Mouse (Mus musculus) heart, embryonic 15.5 days (tissue): Measurements from ENCODE around the gene U2surp. TPM values are rescaled to one million over a fixed set of nuclear protein-coding genes. Genes with fewer than 3 reads are reported as not detected.
"Not testable (repeated sequence)": the region's sequence is repeated elsewhere in the genome, so short reads cannot be mapped to it uniquely, and the experiment has no call there.

ENCODE experiments used
- ATAC-seq: fragments of 200-750 bp; cut with Nextera tagmentation; replicated peaks from 2 replicates; pipeline ENCODE4 v1.8.0; 2017; ENCODE audit warnings: low read depth, moderate TSS enrichment; ENCODE audit not compliant: insufficient number of reproducible peaks, insufficient read depth, low FRiP score
- H3K27ac ChIP-seq: fragments of 300-500 bp; sonication (generic); 2 replicates; pipeline ENCODE4 v1.5.1; 2015; ENCODE audit warnings: mild to moderate bottlenecking, inconsistent platforms
- H3K27me3 ChIP-seq: fragments of 300-500 bp; sonication (generic); 2 replicates; pipeline ENCODE4 v1.6.1; 2015; ENCODE audit warnings: inconsistent platforms
- H3K36me3 ChIP-seq: fragments of 300-500 bp; sonication (generic); 2 replicates; pipeline ENCODE4 v1.6.1; 2015; ENCODE audit warnings: mild to moderate bottlenecking, inconsistent platforms
- H3K4me1 ChIP-seq: fragments of 300-500 bp; sonication (generic); replicated peaks from 2 replicates; pipeline ENCODE4 v1.6.1; 2015; ENCODE audit warnings: inconsistent platforms
- H3K4me2 ChIP-seq: fragments of 300-500 bp; sonication (generic); 2 replicates; pipeline ENCODE4 v1.6.1; 2015; ENCODE audit warnings: inconsistent platforms, mild to moderate bottlenecking, moderate library complexity
- H3K4me3 ChIP-seq: fragments of 300-500 bp; sonication (generic); 2 replicates; pipeline ENCODE4 v1.5.1; 2015; ENCODE audit warnings: mild to moderate bottlenecking, inconsistent platforms
- H3K9ac ChIP-seq: fragments of 300-500 bp; sonication (generic); 2 replicates; pipeline ENCODE4 v1.6.1; 2015; ENCODE audit warnings: mild to moderate bottlenecking, inconsistent platforms
- H3K9me3 ChIP-seq: fragments of 300-500 bp; sonication (generic); replicated peaks from 2 replicates; pipeline ENCODE4 v1.6.1; 2016; ENCODE audit warnings: inconsistent platforms
- WGBS: fragments of 180-500 bp; shearing (Covaris S2); methylation state at CpG from one replicate; pipeline ENCODE4 v1.1.7; 2015; ENCODE audit warnings: mixed read lengths; 5-methylcytosine and 5-hydroxymethylcytosine counted together
- polyA plus RNA-seq: library from polyadenylated mRNA; unstranded; fragments of >200 nt; fragmentation: Nextera tagmentation; extraction: Ambion mirVana; gene quantifications from 2 replicates; pipeline ENCODE4 v1.2.1, GENCODE M21; 2015

U2surp gene
- polyA plus RNA-seq, 1 experiment from 2014 or later: 92.3 TPM

DNA sequence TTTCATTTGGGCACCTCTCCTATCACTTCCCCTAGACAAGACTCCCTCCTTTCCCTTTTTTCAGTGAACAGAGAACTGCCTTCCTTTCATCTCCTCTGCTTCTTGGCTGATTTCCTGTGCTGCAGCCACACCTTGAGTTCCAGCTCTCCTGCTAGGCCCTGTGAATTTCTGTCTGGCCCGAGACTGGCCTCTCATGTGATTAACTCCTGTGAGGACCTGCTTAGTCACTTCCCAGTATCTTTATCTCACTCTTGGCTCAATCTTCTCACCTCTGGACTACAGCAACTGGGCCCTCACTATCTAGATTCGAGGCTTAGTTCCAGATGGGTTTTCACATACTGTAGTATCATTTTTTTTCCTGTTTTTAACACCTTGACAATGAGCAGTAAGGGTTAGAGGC, 15.9 kb upstream of the U2surp start:
- H3K9ac ChIP-seq: no peak overlapping the region
- H3K27ac ChIP-seq: no peak overlapping the region
- no peaks in the 10 kb centered on the region for H3K9me3 ChIP-seq
- WGBS: 20% methylated on average over 2 of the region's 2 CpGs
- H3K27me3 ChIP-seq: no peaks in the 10 kb centered on the region
- no peak for ATAC-seq
- H3K4me1 ChIP-seq: no peaks in the 10 kb centered on the region
- no peak overlapping the region for H3K4me3 ChIP-seq
- H3K36me3 ChIP-seq: no peaks in the 10 kb centered on the region
- H3K4me2 ChIP-seq: no peak overlapping the region

DNA sequence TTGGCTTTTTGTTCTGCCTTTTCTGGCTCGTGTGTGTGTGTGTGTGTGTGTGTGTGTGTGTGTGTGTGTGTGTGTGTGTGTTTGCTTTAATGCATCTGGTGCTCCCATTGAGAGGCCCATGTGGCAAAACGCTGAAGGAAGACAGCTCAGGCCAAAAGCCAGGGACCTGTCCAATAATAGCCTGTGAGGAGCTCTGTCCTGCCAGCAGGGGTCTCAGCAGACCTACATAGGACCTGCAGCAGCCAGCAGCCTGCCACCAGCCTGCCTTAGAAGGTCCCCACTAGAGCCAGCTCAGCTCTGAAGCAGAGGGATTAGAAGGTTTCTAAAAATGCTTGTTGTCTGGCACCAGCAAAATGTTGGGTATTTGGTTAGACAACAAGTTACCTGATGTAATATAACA, 14.2 kb upstream of the U2surp start:
- Histone ChIP-seq H3K27ac (no peak overlapping the region), H3K4me2 (no peak overlapping the region), H3K4me3 (no peak overlapping the region), H3K9ac (no peak overlapping the region), H3K36me3 (no peaks in the 10 kb centered on the region), H3K27me3 (no peaks in the 10 kb centered on the region), H3K4me1 (no peaks in the 10 kb centered on the region), H3K9me3 (no peaks in the 10 kb centered on the region)
- WGBS: 8% methylated on average over 2 of the region's 2 CpGs
- peak; percentile 66; the same call in 1 of the 2 replicates for ATAC-seq

- Histone ChIP-seq H3K9ac (no peak overlapping the region), H3K36me3 (no peaks in the 10 kb centered on the region), H3K4me1 (no peaks in the 10 kb centered on the region), H3K9me3 (no peaks in the 10 kb centered on the region), H3K4me3 (no peak overlapping the region), H3K4me2 (no peak overlapping the region), H3K27me3 (no peaks in the 10 kb centered on the region), H3K27ac (no peak overlapping the region)
- no peak for ATAC-seq
- 73% methylated on average over 6 of the region's 6 CpGs for WGBS
Observed at GRCm38 (mm10) chr9:95525376-95525775, 13.6 kb upstream of the U2surp start.

- Histone ChIP-seq H3K27ac (no peak overlapping the region), H3K9ac (no peak overlapping the region), H3K27me3 (no peaks in the 10 kb centered on the region), H3K36me3 (no peaks in the 10 kb centered on the region), H3K4me1 (no peaks in the 10 kb centered on the region), H3K4me3 (no peak overlapping the region), H3K9me3 (no peaks in the 10 kb centered on the region), H3K4me2 (no peak overlapping the region)
- no peak for ATAC-seq
- 83% methylated on average over 2 of the region's 2 CpGs for WGBS
Observed at GRCm38 (mm10) chr9:95522561-95522960, 10.8 kb upstream of the U2surp start.

DNA sequence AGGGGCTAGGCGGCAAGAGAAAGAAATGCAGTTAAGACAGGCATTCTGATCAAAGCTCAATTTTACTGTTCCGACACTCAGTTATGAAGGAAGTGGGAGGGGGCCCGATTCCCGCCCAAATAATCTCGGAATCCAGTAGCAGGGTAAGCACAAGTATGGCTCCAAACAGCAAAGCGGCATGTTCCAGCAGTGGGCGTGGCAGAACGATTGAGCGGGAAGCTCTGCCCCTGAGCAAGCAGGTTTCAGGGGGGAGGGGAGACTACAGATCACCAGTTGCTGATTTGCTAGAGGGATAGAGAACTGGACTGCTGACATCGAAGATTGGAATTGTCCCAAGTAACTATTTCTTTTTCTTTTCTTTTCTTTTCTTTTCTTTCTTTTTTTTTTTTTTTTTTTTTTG, 9.8 kb upstream of the U2surp start:
- Histone ChIP-seq H3K36me3 (no peaks in the 10 kb centered on the region), H3K9ac (no peak overlapping the region), H3K27ac (no peak overlapping the region), H3K4me1 (no peaks in the 10 kb centered on the region), H3K4me3 (no peak overlapping the region), H3K4me2 (no peak overlapping the region), H3K27me3 (no peaks in the 10 kb centered on the region), H3K9me3 (no peaks in the 10 kb centered on the region)
- 43% methylated on average over 10 of the region's 10 CpGs for WGBS
- ATAC-seq: no peak

GRCm38 (mm10) chr9:95521031-95521430, 9.2 kb upstream of the U2surp start:
- H3K27ac ChIP-seq: no peak overlapping the region
- no peaks in the 10 kb centered on the region for H3K4me1 ChIP-seq
- no peak overlapping the region for H3K9ac ChIP-seq
- H3K4me2 ChIP-seq: no peak overlapping the region
- WGBS: 80% methylated on average over 8 of the region's 8 CpGs
- H3K36me3 ChIP-seq: no peaks in the 10 kb centered on the region
- no peak overlapping the region for H3K4me3 ChIP-seq
- no peak for ATAC-seq
- no peaks in the 10 kb centered on the region for H3K27me3 ChIP-seq
- H3K9me3 ChIP-seq: no peaks in the 10 kb centered on the region

GRCm38 (mm10) chr9:95520563-95520962, 8.8 kb upstream of the U2surp start:
- Histone ChIP-seq H3K4me2 (no peak overlapping the region), H3K4me1 (no peaks in the 10 kb centered on the region), H3K9ac (no peak overlapping the region), H3K27me3 (no peaks in the 10 kb centered on the region), H3K9me3 (no peaks in the 10 kb centered on the region), H3K4me3 (no peak overlapping the region), H3K27ac (no peak overlapping the region), H3K36me3 (no peaks in the 10 kb centered on the region)
- no peak for ATAC-seq
- WGBS: 77% methylated on average over 5 of the region's 5 CpGs

GRCm38 (mm10) chr9:95514361-95514760, 2.6 kb upstream of the U2surp start:
- not testable (repeated sequence) for H3K9me3 ChIP-seq, H3K4me2 ChIP-seq, H3K36me3 ChIP-seq, H3K4me3 ChIP-seq, H3K27me3 ChIP-seq, H3K27ac ChIP-seq, H3K9ac ChIP-seq, ATAC-seq
- 78% methylated on average over 3 of the region's 3 CpGs for WGBS
- peaks cover 21% of the 10 kb centered on the region for H3K4me1 ChIP-seq

DNA sequence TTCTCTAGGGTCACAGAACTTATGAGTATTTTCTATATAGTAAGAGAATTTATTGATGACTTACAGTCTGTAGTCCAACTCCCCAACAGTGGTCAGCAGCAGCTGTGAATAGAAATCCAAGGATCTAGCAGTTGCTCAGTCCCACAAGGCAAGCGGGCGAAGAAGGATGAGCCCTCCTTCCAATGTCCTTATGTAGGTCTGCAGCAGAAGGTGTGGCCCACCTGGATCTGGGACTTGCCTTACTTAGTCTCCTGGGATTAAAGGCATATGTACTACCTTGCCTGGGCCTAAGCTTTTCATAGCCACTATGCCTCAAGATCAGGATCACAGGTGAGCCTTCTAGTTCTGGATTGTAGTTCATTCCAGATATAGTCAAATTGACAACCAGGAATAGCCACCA, 2.0 kb upstream of the U2surp start:
- Histone ChIP-seq H3K36me3 (no peaks in the 10 kb centered on the region), H3K4me2 (no peak overlapping the region), H3K27ac (no peak overlapping the region), H3K4me1 (peaks cover 21% of the 10 kb centered on the region), H3K9ac (no peak overlapping the region), H3K9me3 (no peaks in the 10 kb centered on the region), H3K27me3 (no peaks in the 10 kb centered on the region), H3K4me3 (no peak overlapping the region)
- ATAC-seq: no peak
- WGBS: 100% methylated on average over 2 of the region's 2 CpGs

DNA sequence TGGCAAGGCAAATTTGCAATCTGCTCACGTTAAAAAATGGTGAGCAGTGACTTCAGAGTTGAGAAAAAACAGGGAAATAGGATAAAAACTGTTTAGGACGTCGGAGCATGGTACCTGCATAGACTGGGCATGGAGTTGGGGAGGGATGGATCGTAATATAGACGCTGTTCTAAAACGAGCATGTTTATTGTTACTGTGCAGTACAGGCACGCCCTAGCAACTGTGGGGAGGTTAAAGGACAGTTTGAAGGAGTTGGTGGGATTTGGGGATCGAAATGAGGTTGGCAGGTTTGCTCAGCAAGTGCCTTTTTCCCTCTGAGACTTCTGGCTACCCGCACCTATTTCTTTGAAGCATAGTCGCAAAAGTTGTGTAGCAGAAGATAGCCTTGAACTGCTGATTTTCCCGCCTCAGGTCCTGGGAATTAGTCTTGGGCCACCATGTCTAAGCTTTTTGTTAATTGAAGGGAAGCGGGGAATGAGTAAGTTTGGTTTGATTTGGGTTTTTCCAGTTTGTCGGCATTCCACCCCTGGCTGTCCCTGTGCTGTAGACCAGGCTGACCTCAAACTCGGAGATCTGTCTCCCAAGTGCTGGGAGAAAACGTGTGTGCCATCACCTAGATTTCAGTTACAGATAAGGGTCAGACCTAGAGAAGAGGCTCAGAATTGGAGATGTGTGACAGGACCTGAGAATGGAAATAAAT, 685 bp upstream of the U2surp start:
- H3K9ac ChIP-seq: peak overlapping the region; percentile 56
- H3K4me2 ChIP-seq: peak overlapping the region; percentile 87
- peak overlapping the region; percentile 94 for H3K27ac ChIP-seq
- H3K4me3 ChIP-seq: peak overlapping the region; percentile 93
- peaks cover 21% of the 10 kb centered on the region for H3K4me1 ChIP-seq
- H3K9me3 ChIP-seq: no peaks in the 10 kb centered on the region
- WGBS: 24% methylated on average over 15 of the region's 15 CpGs
- peak; percentile 32 for ATAC-seq
- no peaks in the 10 kb centered on the region for H3K27me3 ChIP-seq
- H3K36me3 ChIP-seq: no peaks in the 10 kb centered on the region

DNA sequence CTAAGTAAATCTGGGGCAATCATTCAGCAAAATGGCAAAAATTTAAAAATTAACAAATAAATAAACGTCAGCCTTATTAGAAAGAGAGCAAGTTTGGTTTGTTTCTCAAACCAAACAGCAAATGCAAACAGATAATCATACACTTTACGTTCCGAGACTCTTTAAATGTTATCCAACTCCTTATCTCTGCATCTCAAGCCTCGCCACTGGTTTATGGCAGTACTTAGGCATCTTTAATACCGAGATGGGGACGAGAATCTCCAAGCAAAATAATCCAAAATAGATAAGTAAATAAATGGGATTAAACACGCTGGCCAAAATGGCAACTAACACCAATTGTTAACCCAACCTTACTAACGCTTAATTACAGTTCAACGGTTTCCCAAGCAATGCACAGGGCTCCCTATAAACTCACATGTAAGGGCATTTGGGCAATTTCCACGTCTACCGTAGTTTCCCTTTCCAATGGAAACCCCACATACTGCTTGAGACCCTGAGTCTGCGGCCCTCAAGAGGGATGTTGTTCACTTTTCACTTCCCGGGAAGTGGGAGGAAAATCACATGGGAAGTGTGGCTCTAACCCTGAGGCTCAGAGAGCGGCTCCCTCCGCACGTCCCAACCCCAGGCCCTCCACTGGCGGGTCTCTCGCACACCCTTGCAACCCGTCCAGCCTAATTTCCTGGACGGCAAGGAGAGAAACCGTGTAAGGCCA, 947 bp downstream of the U2surp start:
- peaks cover 21% of the 10 kb centered on the region for H3K4me1 ChIP-seq
- H3K9me3 ChIP-seq: no peaks in the 10 kb centered on the region
- peak overlapping the region; percentile 87 for H3K4me2 ChIP-seq
- ATAC-seq: peak; percentile 47
- H3K36me3 ChIP-seq: no peaks in the 10 kb centered on the region
- H3K27me3 ChIP-seq: no peaks in the 10 kb centered on the region
- peak overlapping the region; percentile 93 for H3K9ac ChIP-seq
- H3K4me3 ChIP-seq: peak overlapping the region; percentile 93
- 5% methylated on average over 21 of the region's 21 CpGs for WGBS
- H3K27ac ChIP-seq: peak overlapping the region; percentile 94

DNA sequence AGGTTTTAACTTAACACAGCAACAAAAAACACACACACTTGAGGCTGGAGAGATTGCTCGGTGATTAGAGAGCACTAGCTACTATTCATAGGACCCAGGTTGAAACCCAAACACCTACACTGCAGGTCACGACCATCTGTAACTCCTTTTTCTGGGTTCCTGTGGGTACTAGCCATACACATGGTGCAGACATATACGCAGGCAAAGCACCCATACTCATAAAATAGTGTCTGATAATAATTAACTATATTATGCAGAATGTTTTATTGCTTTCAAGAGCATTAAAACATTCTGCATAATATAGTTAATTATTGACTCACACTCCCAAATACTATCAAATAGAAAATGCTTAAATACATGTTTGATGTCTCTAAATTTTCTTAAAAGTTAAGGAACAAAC, 6.1 kb downstream of the U2surp start:
- Histone ChIP-seq H3K4me2 (no peak overlapping the region), H3K27me3 (no peaks in the 10 kb centered on the region), H3K9me3 (no peaks in the 10 kb centered on the region), H3K4me1 (peaks cover 9% of the 10 kb centered on the region), H3K27ac (no peak overlapping the region), H3K4me3 (no peak overlapping the region), H3K9ac (no peak overlapping the region), H3K36me3 (peaks cover 4% of the 10 kb centered on the region; the same call in 1 of the 2 replicates)
- ATAC-seq: no peak
- WGBS: 76% methylated on average over 3 of the region's 3 CpGs
